Mouse (Mus musculus) right cerebral cortex, postnatal 25 days (tissue): Measurements from ENCODE around the gene Arhgap17.

Experiments used
- DNase-seq: peaks from one replicate; pipeline ENCODE4 v3.0.0; 2022

The Arhgap17 gene

DNA sequence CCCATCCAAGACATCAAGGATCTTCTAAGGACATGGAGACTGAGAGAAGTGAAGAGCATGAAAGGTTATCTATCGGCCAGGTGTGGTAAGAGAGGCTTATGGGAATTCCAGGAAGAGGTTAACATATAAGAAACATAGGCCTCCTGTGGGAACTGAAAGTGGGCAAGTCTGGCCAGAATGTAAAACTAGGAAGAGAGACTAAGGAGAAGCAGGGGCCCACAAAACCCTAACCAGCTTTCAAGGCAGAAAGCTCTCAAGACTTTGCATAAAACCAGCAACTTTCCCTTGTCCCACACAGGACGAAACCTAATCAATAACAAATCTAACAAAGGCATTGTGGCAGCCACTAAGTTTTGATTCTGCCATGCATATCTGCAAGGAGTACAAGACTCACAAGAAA is 1.5 kb downstream of the Arhgap17 start:
- no peak for DNase-seq

GRCm38 (mm10) chr7:123367218-123368150 is 2.2 kb downstream of the Arhgap17 start:
- no peak for DNase-seq

DNA sequence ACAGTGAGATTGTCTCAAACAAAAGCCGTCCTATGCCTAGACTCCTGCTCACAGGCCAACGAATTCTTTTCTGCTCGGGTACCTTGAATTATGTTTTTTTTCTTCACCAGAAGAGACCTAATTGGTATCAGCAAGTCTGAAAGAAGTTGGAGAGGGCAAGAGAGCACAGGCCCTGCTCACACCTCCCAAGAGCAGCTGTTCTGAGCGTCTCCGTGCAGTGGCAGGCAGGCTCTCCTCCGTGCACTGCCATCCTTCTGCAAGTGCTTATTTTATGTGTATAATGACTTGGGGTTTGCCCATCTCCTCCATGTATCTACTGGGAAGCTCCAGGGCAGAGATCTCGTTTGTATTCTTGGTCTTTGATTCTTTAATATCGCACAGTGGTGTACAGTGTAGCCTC is 2.9 kb downstream of the Arhgap17 start:
- DNase-seq = no peak

DNA sequence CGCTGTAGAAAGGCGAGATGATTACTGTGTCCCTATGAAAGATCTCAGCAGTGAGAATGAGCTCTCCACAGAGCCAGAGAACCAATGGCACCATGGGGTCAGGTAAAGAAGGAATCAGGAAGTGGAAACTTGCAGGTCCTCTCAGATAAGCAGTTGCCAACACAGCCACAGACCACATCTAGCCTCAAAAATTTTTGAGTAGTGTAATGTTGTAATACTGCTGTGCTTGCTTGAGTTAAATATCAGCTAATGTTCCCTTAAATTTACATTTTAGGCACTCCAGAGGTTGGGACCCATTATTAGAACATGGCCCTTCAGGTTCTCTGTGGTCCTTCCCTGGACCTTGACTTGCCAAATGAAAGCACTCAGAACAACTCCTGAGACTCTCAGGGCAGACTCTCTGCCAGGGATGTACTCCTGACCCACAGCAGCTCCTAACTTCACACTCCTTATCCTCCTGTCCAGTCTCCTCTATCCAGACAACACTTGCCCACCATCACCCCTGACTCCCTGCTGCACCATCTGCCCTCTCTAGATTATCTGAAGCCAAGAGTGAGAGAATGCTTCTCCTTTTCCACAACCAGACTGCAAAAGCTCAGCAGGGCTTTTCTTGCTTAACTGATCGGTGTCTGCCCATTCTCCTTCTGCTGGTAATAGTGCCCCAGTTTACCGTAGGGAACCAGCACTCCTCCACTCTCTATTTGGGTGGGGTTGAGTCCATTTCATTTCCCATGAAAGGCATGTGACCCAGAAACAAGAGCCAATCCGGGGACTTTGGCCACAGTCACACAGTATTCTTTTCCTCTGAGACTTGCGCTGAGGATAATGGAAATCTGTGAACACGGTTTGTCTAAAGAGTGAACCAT is 3.6 kb downstream of the Arhgap17 start:
- no peak for DNase-seq

DNA sequence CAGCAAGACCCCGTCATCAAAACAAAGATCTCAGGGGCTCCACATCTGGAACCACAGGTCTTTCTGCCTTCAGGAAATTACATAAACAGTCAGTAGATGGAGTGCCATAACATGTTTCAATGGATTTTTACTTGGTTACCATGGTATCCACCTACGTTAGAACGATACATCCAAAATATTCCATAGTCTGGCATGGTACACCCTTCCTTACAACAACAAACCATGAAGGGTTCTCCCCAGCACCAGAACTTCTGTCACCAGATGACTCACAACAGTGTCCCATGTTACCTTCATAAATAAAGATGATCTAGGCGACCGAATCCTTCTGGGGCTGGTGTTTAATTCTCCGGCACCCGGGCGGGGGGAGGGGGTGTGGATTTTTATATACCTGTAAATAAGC is 5.7 kb downstream of the Arhgap17 start:
- DNase-seq = no peak

DNA sequence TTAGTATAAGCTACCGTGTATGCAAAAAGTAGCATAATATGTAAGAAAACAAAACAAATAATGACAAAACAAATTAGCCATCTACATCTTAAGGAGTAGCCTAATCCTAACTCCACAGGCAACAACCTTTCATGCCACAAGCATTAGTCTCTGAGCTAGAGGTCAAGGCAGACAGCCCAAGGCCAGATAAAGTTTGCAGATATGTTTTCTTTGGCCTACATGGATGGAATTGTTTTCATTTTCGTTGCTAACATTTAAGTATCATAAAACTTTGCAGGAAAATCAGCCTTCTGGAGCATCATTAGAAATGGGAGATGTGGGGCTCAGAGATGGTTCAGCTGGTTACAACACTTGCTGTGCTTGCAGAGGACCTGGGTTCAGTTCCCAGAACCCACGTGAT is 6.9 kb downstream of the Arhgap17 start:
- no peak for DNase-seq

DNA sequence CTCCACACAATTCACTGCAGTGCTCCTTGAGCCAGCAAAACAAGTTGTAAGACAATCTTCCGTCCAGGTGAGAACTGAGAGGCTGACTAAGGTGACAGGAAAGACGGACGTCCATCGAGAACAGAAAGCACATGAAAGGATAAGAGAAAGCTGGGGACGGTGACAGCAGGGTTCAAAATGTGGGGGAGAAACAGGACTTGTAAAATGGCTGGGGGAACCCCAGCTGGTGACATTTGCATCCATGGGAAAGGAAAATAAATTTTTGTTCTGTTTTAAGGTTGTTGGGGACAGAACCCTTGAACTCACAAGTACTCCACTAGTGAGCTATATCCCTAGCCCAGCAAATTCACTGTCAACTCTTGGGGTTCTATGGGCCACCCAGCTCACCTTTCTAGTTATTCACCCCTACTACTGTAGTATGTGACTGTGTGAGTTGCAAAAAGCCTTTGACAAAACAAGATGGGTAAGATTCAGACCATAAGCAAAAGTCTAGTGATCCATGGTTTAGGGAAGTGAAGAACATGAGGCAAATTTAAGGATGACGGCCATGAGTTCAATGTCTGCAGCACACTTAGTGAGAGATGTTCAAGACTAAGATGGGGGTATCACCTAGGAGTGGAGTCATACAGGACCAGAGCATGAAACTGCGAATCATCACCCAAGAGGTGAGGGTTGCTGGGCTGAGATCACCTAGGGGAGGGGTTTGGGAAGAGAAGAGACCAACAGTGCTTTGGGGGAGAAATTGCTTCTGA is 8.3 kb downstream of the Arhgap17 start:
- no peak for DNase-seq

GRCm38 (mm10) chr7:123360185-123360584 is 9.5 kb downstream of the Arhgap17 start:
- no peak for DNase-seq

- no peak for DNase-seq
Measured at GRCm38 (mm10) chr7:123359101-123359500, 10.6 kb downstream of the Arhgap17 start.

DNA sequence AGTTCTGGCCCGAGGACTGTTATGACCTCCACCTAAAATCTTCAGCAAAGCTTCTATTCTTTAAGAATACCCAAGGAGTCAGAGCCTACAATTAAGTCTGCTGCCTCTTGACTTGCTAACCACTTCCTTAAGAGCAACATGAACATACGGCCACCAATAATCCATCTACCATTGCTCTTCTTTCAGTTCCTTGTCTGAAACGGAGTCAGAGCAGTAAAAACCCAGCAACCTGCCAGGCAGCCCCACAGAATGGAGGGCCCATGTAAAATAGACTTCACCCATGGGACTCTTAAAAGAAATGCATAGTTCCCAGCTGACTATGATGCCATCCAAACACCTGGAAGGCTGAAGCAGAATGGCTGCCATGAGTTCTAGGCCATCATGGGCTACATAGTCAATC is 13.6 kb downstream of the Arhgap17 start:
- no peak for DNase-seq

GRCm38 (mm10) chr7:123354851-123355250 is 14.9 kb downstream of the Arhgap17 start:
- no peak for DNase-seq

DNA sequence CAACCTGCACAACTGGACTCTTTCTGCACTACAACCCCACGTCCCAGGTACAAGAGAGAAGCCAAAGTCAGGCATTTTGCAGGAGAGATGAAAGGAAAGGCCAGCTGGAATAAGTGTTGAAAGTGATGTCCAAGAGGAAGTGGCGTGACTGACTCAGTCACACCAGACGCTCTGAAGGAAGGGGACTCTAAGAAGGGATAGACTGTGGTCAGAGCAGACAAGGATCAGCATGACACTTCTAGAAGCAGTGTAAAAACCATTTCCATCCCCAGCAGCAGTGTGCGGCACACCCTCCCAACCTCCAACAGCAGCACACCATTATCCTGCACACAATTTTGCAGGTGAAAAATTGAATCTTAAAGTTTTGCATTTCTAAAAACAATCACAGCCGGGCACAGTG is 15.3 kb downstream of the Arhgap17 start:
- DNase-seq = no peak

- no peak for DNase-seq
Measured at GRCm38 (mm10) chr7:123353879-123354278, 15.8 kb downstream of the Arhgap17 start.

DNA sequence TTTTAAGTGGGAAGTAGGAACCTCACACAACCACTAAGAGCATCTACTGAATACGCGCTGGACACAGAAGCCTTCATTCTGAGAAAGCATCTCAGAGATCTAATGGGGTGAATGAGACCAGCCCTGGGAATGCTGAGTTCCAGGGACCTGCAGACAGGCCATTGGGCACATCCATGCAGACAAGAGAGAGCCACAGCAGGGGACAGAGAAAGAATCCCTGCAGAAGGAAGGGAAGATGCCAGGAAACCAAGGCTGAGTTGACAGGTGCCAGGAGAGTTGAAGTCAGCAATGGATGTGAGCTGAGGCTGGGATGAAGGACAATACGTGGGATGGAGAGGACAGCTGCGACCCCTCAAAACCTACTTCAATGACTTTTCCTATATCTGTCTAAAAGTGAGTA is 16.6 kb downstream of the Arhgap17 start:
- no peak for DNase-seq

- no peak for DNase-seq
Measured at GRCm38 (mm10) chr7:123350243-123350642, 19.5 kb downstream of the Arhgap17 start.

DNA sequence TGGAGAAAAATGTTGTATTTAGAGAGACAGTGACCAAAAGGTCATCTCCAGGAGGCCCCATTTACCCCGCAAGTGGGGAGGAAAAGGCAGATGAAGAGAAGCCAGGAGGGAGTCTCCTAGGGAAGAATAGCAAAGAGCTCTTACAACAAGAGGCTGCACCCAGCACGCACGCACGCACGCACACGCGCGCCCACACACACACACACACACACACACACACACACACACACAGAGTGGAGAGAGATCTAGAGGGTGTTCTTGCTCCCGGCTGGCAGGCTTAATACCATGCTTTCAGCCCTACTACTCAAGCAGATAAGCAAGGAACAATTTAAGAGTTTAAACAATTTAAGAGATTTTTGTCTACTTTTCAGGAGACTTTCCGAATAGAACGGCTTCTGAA is 19.9 kb downstream of the Arhgap17 start:
- DNase-seq = no peak

GRCm38 (mm10) chr7:123346631-123347290 is 23.0 kb downstream of the Arhgap17 start:
- no peak for DNase-seq

- DNase-seq = no peak
Measured at GRCm38 (mm10) chr7:123345041-123345544, 24.6 kb downstream of the Arhgap17 start.

GRCm38 (mm10) chr7:123344079-123344780 is 25.5 kb downstream of the Arhgap17 start:
- DNase-seq = no peak

- DNase-seq = no peak
Measured at GRCm38 (mm10) chr7:123341896-123342295, 27.8 kb downstream of the Arhgap17 start.

- DNase-seq = no peak
Measured at GRCm38 (mm10) chr7:123338351-123338750, 31.4 kb downstream of the Arhgap17 start.

GRCm38 (mm10) chr7:123336322-123336721 is 33.4 kb downstream of the Arhgap17 start:
- DNase-seq = no peak
